Mouse (Mus musculus) megakaryocyte, embryonic 14.5 days (primary cell): ENCODE data around the gene Gcm1. TPM values are rescaled to one million over a fixed set of nuclear protein-coding genes. Genes with fewer than 3 reads are reported as not detected.

Experiments
- H3K27me3 ChIP-seq: replicated peaks from 2 replicates; pipeline ENCODE3; 2012; ENCODE audit warnings: inconsistent platforms
- H3K36me3 ChIP-seq: replicated peaks from 2 replicates; pipeline ENCODE3; 2012; ENCODE audit warnings: low read length, inconsistent platforms, mixed read lengths
- H3K4me1 ChIP-seq: 2 replicates; pipeline ENCODE4 v1.6.1; 2012; ENCODE audit warnings: inconsistent platforms
- H3K4me3 ChIP-seq: replicated peaks from 2 replicates; pipeline ENCODE3; 2012; ENCODE audit warnings: moderate library complexity, mild to moderate bottlenecking, inconsistent platforms
- H3K9me3 ChIP-seq: 2 replicates; pipeline ENCODE4 v1.6.1; 2012; ENCODE audit warnings: inconsistent platforms
- FLI1 ChIP-seq: IDR thresholded peaks from 2 replicates; pipeline ENCODE4 v1.6.1; 2012; ENCODE audit warnings: low read length, inconsistent platforms, mixed read lengths
- GATA1 ChIP-seq: IDR thresholded peaks from 3 replicates; pipeline ENCODE4 v1.6.1; 2012; ENCODE audit warnings: mixed read lengths, low read length, inconsistent platforms, borderline replicate concordance
- polyA plus RNA-seq: library from polyadenylated mRNA; stranded (reverse); fragments of >175 nt; gene quantifications from 2 replicates; pipeline ENCODE4 v1.2.3, GENCODE M21; 2012; ENCODE audit warnings: low replicate concordance; ENCODE audit not compliant: insufficient read depth

The Gcm1 gene
- polyA plus RNA-seq, 1 experiment = not detected

- Histone ChIP-seq H3K36me3 (peaks cover 34% of the 10 kb centered on the region), H3K9me3 (no peaks in the 10 kb centered on the region), H3K4me1 (peaks cover 73% of the 10 kb centered on the region), H3K27me3 (no peaks in the 10 kb centered on the region), H3K4me3 (peak overlapping the region; percentile 99)
- TF ChIP-seq FLI1 (no peak), GATA1 (no peak)
These were observed 56.4 kb downstream of the Gcm1 start for GRCm38 (mm10) chr9:78107912-78108795.

DNA sequence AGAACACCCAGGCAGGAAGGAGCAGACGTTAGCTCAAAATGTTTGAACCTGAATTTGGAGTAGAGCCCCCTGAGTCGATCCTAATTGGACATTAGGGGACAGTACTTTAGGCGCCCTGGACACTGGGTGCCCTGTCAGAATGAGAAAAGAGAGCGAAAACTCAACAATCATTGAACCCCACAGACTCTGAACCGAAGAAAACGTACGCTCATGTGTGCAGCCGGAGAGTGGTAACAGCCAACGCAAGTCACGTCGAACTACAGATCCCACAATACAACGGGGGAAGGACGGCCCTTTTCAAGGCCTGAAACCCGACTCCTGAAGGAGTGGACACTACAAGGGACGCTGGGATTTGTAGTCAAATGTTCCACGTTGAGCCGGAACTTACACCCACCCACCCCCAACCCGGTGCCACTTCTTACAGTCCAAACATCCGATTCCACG is 57.1 kb downstream of the Gcm1 start, which contains the start of the genes Fbxo9 and Ick:
Gene Fbxo9, minus strand, starts transcription at position 270 of the 444 bp plus-strand sequence.
Gene Ick, plus strand, starts transcription at position 397 of the 444 bp plus-strand sequence.
- Histone ChIP-seq H3K4me3 (peak within 1 kb of the TSS; percentile 99), H3K9me3 (no peaks in the 10 kb centered on the region), H3K27me3 (no peaks in the 10 kb centered on the region), H3K36me3 (peaks cover 28% of the 10 kb centered on the region), H3K4me1 (peaks cover 67% of the 10 kb centered on the region)
- TF ChIP-seq FLI1 = no peak
- no peak for TF ChIP-seq GATA1

GRCm38 (mm10) chr9:78109656-78110055 is 57.9 kb downstream of the Gcm1 start:
- no peak for TF ChIP-seq FLI1
- TF ChIP-seq GATA1 = no peak
- Histone ChIP-seq H3K9me3 (no peaks in the 10 kb centered on the region), H3K4me3 (peak overlapping the region; percentile 99), H3K4me1 (peaks cover 67% of the 10 kb centered on the region), H3K36me3 (peaks cover 20% of the 10 kb centered on the region), H3K27me3 (no peaks in the 10 kb centered on the region)

DNA sequence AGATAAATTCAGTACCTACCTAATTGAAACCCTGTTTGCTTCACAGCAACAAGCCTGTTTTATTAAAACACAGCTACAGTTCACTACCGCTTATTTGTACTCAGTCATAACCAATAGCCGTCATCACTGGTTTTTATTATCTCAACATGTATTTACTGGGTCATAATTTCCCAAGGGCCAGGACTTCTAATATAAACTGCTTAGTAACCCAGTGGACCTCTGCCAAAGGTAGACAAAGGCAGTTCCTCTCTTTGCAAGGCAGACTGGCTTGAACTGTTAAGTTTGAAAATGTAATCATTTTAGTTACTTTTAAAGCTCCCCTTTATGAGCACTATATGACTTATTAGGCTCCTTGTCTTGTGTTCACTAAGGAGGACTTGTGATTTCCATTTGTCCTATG is 59.7 kb downstream of the Gcm1 start:
- no peak overlapping the region for H3K4me3 ChIP-seq
- H3K36me3 ChIP-seq = peaks cover 22% of the 10 kb centered on the region
- peaks cover 66% of the 10 kb centered on the region for H3K4me1 ChIP-seq
- no peaks in the 10 kb centered on the region for H3K27me3 ChIP-seq
- TF ChIP-seq GATA1 (no peak), FLI1 (no peak)
- H3K9me3 ChIP-seq = peaks cover 2% of the 10 kb centered on the region; the same call in 1 of the 2 replicates

GRCm38 (mm10) chr9:78112770-78113537 is 61.2 kb downstream of the Gcm1 start:
- Histone ChIP-seq H3K36me3 (peaks cover 25% of the 10 kb centered on the region), H3K27me3 (no peaks in the 10 kb centered on the region), H3K4me1 (peaks cover 68% of the 10 kb centered on the region), H3K9me3 (peaks cover 5% of the 10 kb centered on the region; the same call in 1 of the 2 replicates), H3K4me3 (peak overlapping the region; percentile 99)
- TF ChIP-seq FLI1 (no peak), GATA1 (no peak)

DNA sequence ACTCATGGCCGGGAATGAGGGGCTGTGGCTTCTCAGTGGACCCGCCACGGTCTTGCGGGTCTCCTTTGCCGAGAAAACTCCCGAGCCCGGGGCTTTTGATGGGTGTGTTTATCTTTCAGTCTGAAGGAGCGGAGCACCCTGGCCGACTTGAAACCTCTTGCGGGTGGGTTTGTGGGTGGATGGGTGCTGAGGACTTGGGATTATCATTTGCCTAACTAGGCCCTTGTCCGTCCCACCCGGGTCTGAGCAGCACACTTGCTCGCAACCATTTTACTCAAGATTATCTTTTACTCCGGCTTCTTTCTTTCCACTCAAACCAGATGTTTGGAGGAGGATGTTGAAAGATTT is 61.8 kb downstream of the Gcm1 start:
- peaks cover 71% of the 10 kb centered on the region for H3K4me1 ChIP-seq
- H3K9me3 ChIP-seq = peaks cover 5% of the 10 kb centered on the region; the same call in 1 of the 2 replicates
- TF ChIP-seq GATA1 = no peak
- no peak for TF ChIP-seq FLI1
- no peaks in the 10 kb centered on the region for H3K27me3 ChIP-seq
- peaks cover 30% of the 10 kb centered on the region for H3K36me3 ChIP-seq
- H3K4me3 ChIP-seq = peak overlapping the region; percentile 99

Other genes with a start within 250 kb of the Gcm1 start
- 2.0 TPM in 1 of 2 replicates, not detected in the other for gene Elovl5, start 134.6 kb upstream of the Gcm1 start, polyA plus RNA-seq
- gene Fbxo9, start 57.1 kb downstream of the Gcm1 start, polyA plus RNA-seq = 67.6 and 168 TPM in 2 replicates
- gene Ick, start 57.3 kb downstream of the Gcm1 start, polyA plus RNA-seq = 23.0 and 64.0 TPM in 2 replicates
- 0.09 TPM in 1 of 2 replicates, not detected in the other for gene Gsta4, start 130.8 kb downstream of the Gcm1 start, polyA plus RNA-seq
- gene Gsta1, start 178.7 kb downstream of the Gcm1 start, polyA plus RNA-seq = not detected in 2 replicates
- not detected in 2 replicates for gene Gm3776, start 205.2 kb downstream of the Gcm1 start, polyA plus RNA-seq
- gene Gm10639, start 238.0 kb downstream of the Gcm1 start, polyA plus RNA-seq = not detected in 2 replicates